Mouse (Mus musculus) CH12.LX (cell line): Measurements from ENCODE around the gene Btbd8. TPM values are rescaled to one million over a fixed set of nuclear protein-coding genes. Genes with fewer than 3 reads are reported as not detected.
A peak's percentile ranks its signal among the peaks of the same experiment; 100 is the strongest.

Experiments
- DNase-seq: peaks from one replicate; pipeline ENCODE4 v3.0.0-alpha.2; 2013; ENCODE audit errors: extremely low read depth
- H3K27ac ChIP-seq: 2 replicates; pipeline ENCODE4 v1.5.1; 2012; ENCODE audit warnings: low read depth, mild to moderate bottlenecking, control low read depth, moderate library complexity; ENCODE audit not compliant: insufficient read depth
- H3K27me3 ChIP-seq: replicated peaks from 2 replicates; pipeline ENCODE3; 2012; ENCODE audit warnings: inconsistent platforms
- H3K36me3 ChIP-seq, 2 experiments: replicated peaks in 1 of 2; 2 replicates each; pipeline versions ENCODE3 to v1.6.1; 2012; ENCODE audit warnings: inconsistent platforms in 1 of 2, low read length in 1 of 2, mild to moderate bottlenecking in 1 of 2, mixed read lengths in 1 of 2, moderate library complexity in 1 of 2; ENCODE audit not compliant: control insufficient read depth in 1 of 2, insufficient read depth in 1 of 2
- H3K4me1 ChIP-seq, 2 experiments: 2 replicates each; pipeline ENCODE4 v1.6.1; 2012; ENCODE audit warnings: inconsistent platforms in 1 of 2, moderate library complexity in 1 of 2; ENCODE audit not compliant: insufficient read depth in 2 of 2, control insufficient read depth in 1 of 2
- H3K4me2 ChIP-seq: 2 replicates; pipeline ENCODE4 v1.6.1; 2012; ENCODE audit warnings: low read depth, mild to moderate bottlenecking, control low read depth; ENCODE audit not compliant: poor library complexity, insufficient read depth, severe bottlenecking
- H3K4me3 ChIP-seq, 3 experiments: fragments of 150-350 bp in 1 of 3; sonication (generic) in 1 of 3; replicated peaks in 1 of 3; 2 replicates each; pipeline versions ENCODE3 to v1.5.1; 2011 to 2012; ENCODE audit warnings: low read depth in 2 of 3, low read length in 2 of 3, mild to moderate bottlenecking in 2 of 3, moderate library complexity in 2 of 3, control low read depth in 1 of 3, improper control_type of control experiment in 1 of 3, inconsistent platforms in 1 of 3, mixed read lengths in 1 of 3; ENCODE audit not compliant: poor library complexity in 1 of 3
- H3K79me2 ChIP-seq: replicated peaks from 2 replicates; pipeline ENCODE4 v1.6.1; 2012; ENCODE audit warnings: mild to moderate bottlenecking, moderate library complexity; ENCODE audit not compliant: control insufficient read depth, poor library complexity, insufficient read depth, severe bottlenecking; ENCODE audit errors: extremely low read depth
- H3K9ac ChIP-seq: 2 replicates; pipeline ENCODE4 v1.6.1; 2012; ENCODE audit warnings: low read depth, mild to moderate bottlenecking, control low read depth, moderate library complexity; ENCODE audit not compliant: insufficient read depth
- H3K9me3 ChIP-seq: replicated peaks from 2 replicates; pipeline ENCODE3; 2012; ENCODE audit warnings: low read length, inconsistent platforms, mixed read lengths
- BHLHE40 ChIP-seq: IDR thresholded peaks from 2 replicates; pipeline ENCODE4 v1.6.1; 2011; ENCODE audit warnings: mild to moderate bottlenecking, low read depth, low read length, improper control_type of control experiment
- CHD2 ChIP-seq: IDR thresholded peaks from 2 replicates; pipeline ENCODE4 v1.6.1; 2011; ENCODE audit warnings: low read length, improper control_type of control experiment
- CTCF ChIP-seq, 2 experiments: IDR thresholded peaks in 1 of 2; conservative IDR thresholded peaks in 1 of 2; 2 replicates each; pipeline ENCODE4 v1.5.1; 2011 to 2012; ENCODE audit warnings: low read depth in 2 of 2, low read length in 2 of 2, improper control_type of control experiment in 1 of 2, inconsistent platforms in 1 of 2, mild to moderate bottlenecking in 1 of 2, moderate library complexity in 1 of 2
- ELF1 ChIP-seq: IDR thresholded peaks from 2 replicates; pipeline ENCODE4 v1.6.1; 2014; ENCODE audit warnings: low read depth, mild to moderate bottlenecking, inconsistent platforms, low read length, improper control_type of control experiment
- IRF4 ChIP-seq: IDR thresholded peaks from 2 replicates; pipeline ENCODE4 v1.6.1; 2014; ENCODE audit warnings: low read depth, mild to moderate bottlenecking, inconsistent platforms, low read length, improper control_type of control experiment
- JUN ChIP-seq: IDR thresholded peaks from 2 replicates; pipeline ENCODE4 v1.6.1; 2011; ENCODE audit warnings: low read depth, mild to moderate bottlenecking, low read length, improper control_type of control experiment, moderate library complexity; ENCODE audit not compliant: insufficient read depth
- MAX ChIP-seq: IDR thresholded peaks from 2 replicates; pipeline ENCODE4 v1.6.1; 2011; ENCODE audit warnings: low read length, improper control_type of control experiment
- MXI1 ChIP-seq: IDR thresholded peaks from 2 replicates; pipeline ENCODE4 v1.6.1; 2011; ENCODE audit warnings: mild to moderate bottlenecking, low read depth, low read length, improper control_type of control experiment
- NRF1 ChIP-seq: IDR thresholded peaks from 2 replicates; pipeline ENCODE4 v1.6.1; 2014; ENCODE audit warnings: low read depth, mild to moderate bottlenecking, inconsistent platforms, low read length, improper control_type of control experiment, moderate library complexity
- POLR2A ChIP-seq: IDR thresholded peaks from 2 replicates; pipeline ENCODE4 v1.6.1; 2011; ENCODE audit warnings: low read depth, mild to moderate bottlenecking, improper control_type of control experiment, low read length
- RAD21 ChIP-seq: IDR thresholded peaks from 2 replicates; pipeline ENCODE4 v1.6.1; 2011; ENCODE audit warnings: low read depth, mild to moderate bottlenecking, low read length, improper control_type of control experiment, moderate library complexity
- RCOR1 ChIP-seq: conservative IDR thresholded peaks from 2 replicates; pipeline ENCODE4 v1.6.1; 2012; ENCODE audit warnings: low read depth, mild to moderate bottlenecking, inconsistent platforms, low read length, improper control_type of control experiment
- SMC3 ChIP-seq: IDR thresholded peaks from 2 replicates; pipeline ENCODE4 v1.6.1; 2011; ENCODE audit warnings: low read depth, low read length, improper control_type of control experiment
- TCF12 ChIP-seq: IDR thresholded peaks from 2 replicates; pipeline ENCODE4 v1.6.1; 2014; ENCODE audit warnings: low read depth, mild to moderate bottlenecking, inconsistent platforms, low read length, improper control_type of control experiment
- ZC3H11A ChIP-seq: IDR thresholded peaks from 2 replicates; pipeline ENCODE4 v1.6.1; 2012; ENCODE audit warnings: low read depth, mild to moderate bottlenecking, inconsistent platforms, low read length, improper control_type of control experiment
- ZKSCAN1 ChIP-seq: IDR thresholded peaks from 2 replicates; pipeline ENCODE4 v1.6.1; 2012; ENCODE audit warnings: low read depth, inconsistent platforms, low read length, improper control_type of control experiment, borderline replicate concordance
- ZNF384 ChIP-seq: IDR thresholded peaks from 2 replicates; pipeline ENCODE4 v1.6.1; 2012; ENCODE audit warnings: low read depth, low read length, improper control_type of control experiment, inconsistent platforms
- dilution Hi-C: fragments of 300-500 bp; cut with MboI; formaldehyde crosslinking; loops from 2 replicates; pipeline ENCODE4 v1.14.3; 2020; ENCODE audit warnings: low sequenced_read_pairs; ENCODE audit not compliant: extremely low pct_unique_long_range_greater_than_20kb, extremely low pct_ligation_motif_present
- in situ Hi-C: fragments of 300-500 bp; cut with MboI; formaldehyde crosslinking; loops from 3 replicates; pipeline ENCODE4 v1.14.3; 2019; ENCODE audit warnings: low sequenced_read_pairs, low pct_ligation_motif_present, low pct_unique_long_range_greater_than_20kb, mixed read lengths
- polyA plus RNA-seq: library from polyadenylated mRNA; unstranded; fragments of >175 nt; gene quantifications from 2 replicates; pipeline ENCODE4 v1.2.1, GENCODE M21; 2012; ENCODE audit warnings: low read depth; ENCODE audit not compliant: insufficient read length
- total RNA-seq, 2 experiments: library from RNA; depleted of rRNA; stranded (reverse); fragments of 300-350 nt in 1 of 2; fragments of >200 nt in 1 of 2; gene quantifications; 2 replicates each; pipeline ENCODE4 v1.2.3; 2012 to 2014

Btbd8 gene
- total and polyA plus RNA-seq, 3 experiments: 5.1 to 5.9 (median 5.2) TPM

- H3K4me3 ChIP-seq: no peak overlapping the region
- in situ Hi-C loops: loop anchor here (25.0 kb wide), 1 partner anchor 524 kb away; no protein-coding TSS in a partner anchor
- H3K9ac ChIP-seq: no peak overlapping the region
- TF ChIP-seq ZNF384: no peak
- TF ChIP-seq, all 38 proteins: peak for 0
- Histone ChIP-seq H3K9me3 (no peaks in the 10 kb centered on the region), H3K27ac (no peak overlapping the region), H3K4me1 (peaks cover 5 to 7% of the 10 kb centered on the region in 2 experiments; a peak in 3 of 4 replicates), H3K79me2 (no peaks in the 10 kb centered on the region), H3K36me3 (peaks cover 15 to 26% of the 10 kb centered on the region in 2 experiments), H3K4me2 (no peak overlapping the region), H3K27me3 (no peaks in the 10 kb centered on the region)
- dilution Hi-C loops: no loop called here
- no peak for DNase-seq
These were observed 73.5 kb downstream of the Btbd8 start for GRCm38 (mm10) chr5:107511326-107511725.

- Histone ChIP-seq H3K4me2 (no peak overlapping the region), H3K9ac (no peak overlapping the region), H3K27ac (no peak overlapping the region), H3K36me3 (peaks cover 7 to 12% of the 10 kb centered on the region in 2 experiments), H3K9me3 (no peaks in the 10 kb centered on the region), H3K27me3 (no peaks in the 10 kb centered on the region), H3K4me3 (no peak overlapping the region), H3K79me2 (no peaks in the 10 kb centered on the region), H3K4me1 (peaks cover 5 to 9% of the 10 kb centered on the region in 2 experiments; a peak in 3 of 4 replicates)
- TF ChIP-seq BHLHE40 (no peak), ZC3H11A (peak; percentile 44; the same call in 1 of the 2 replicates), RAD21 (peak; percentile 85), TCF12 (peak; percentile 54; the same call in 1 of the 2 replicates), SMC3 (peak; percentile 93), JUN (no peak), POLR2A (peak; percentile 23; the same call in 1 of the 2 replicates), CHD2 (no peak), RCOR1 (no peak), ZKSCAN1 (no peak), NRF1 (no peak), CTCF (conservative IDR thresholded peaks at IDR 0.05 in 1 of 2, IDR thresholded peaks at IDR 0.05 in 1 of 2; ENCODE audit: low read depth in 2 of 2, low read length in 2 of 2) (peak; percentile 59 to 93), MXI1 (no peak), MAX (peak; percentile 18; the same call in 1 of the 2 replicates), IRF4 (0 out of 2 replicates have a peak, but pooled peaks have one; percentile 32), ELF1 (peak; percentile 34; the same call in 1 of the 2 replicates)
- dilution Hi-C loops (no loop called here), in situ Hi-C loops (loop anchor here (25.0 kb wide), 1 partner anchor 526 kb away; no protein-coding TSS in a partner anchor)
- DNase-seq: peak; percentile 88
These were observed 75.8 kb downstream of the Btbd8 start for GRCm38 (mm10) chr5:107513583-107513982.
